Mouse (Mus musculus) cerebellum, adult 2 months (tissue): ENCODE data around the gene Nbea.

Source experiments
- CTCF ChIP-seq: fragments of 200-500 bp; IDR thresholded peaks from 2 replicates; pipeline ENCODE4 v1.5.1; 2011; ENCODE audit warnings: low read depth, mild to moderate bottlenecking, control low read depth, low read length, moderate library complexity, borderline replicate concordance; ENCODE audit not compliant: insufficient read depth
- POLR2A ChIP-seq: fragments of 200-500 bp; IDR thresholded peaks from 2 replicates; pipeline ENCODE4 v1.6.1; 2011; ENCODE audit warnings: low read length, control low read depth, borderline replicate concordance; ENCODE audit not compliant: insufficient read depth

GRCm38 (mm10) chr3:55774203-55774602 lies 409.3 kb downstream of the Nbea start:
- TF ChIP-seq CTCF: no peak
- no peak for TF ChIP-seq POLR2A
